Mouse (Mus musculus) erythroblast, embryonic 14.5 days (primary cell): ENCODE measurements around the gene Abhd17b. TPM values are rescaled to one million over a fixed set of nuclear protein-coding genes. Genes with fewer than 3 reads are reported as not detected.
"Not testable (repeated sequence)": the region's sequence is repeated elsewhere in the genome, so short reads cannot be mapped to it uniquely, and the experiment has no call there.

Experiments
- H3K27me3 ChIP-seq: 2 replicates; pipeline ENCODE4 v1.6.1; 2012; ENCODE audit warnings: inconsistent platforms; ENCODE audit not compliant: control insufficient read depth
- H3K36me3 ChIP-seq: 2 replicates; pipeline ENCODE4 v1.6.1; 2012; ENCODE audit warnings: mild to moderate bottlenecking, inconsistent platforms; ENCODE audit not compliant: control insufficient read depth
- H3K4me1 ChIP-seq: 2 replicates; pipeline ENCODE4 v1.6.1; 2012; ENCODE audit warnings: inconsistent platforms; ENCODE audit not compliant: control insufficient read depth
- H3K4me3 ChIP-seq: replicated peaks from 2 replicates; pipeline ENCODE3; 2012; ENCODE audit warnings: moderate library complexity, mild to moderate bottlenecking, inconsistent platforms
- H3K9me3 ChIP-seq: 2 replicates; pipeline ENCODE4 v1.6.1; 2012; ENCODE audit warnings: low read length, inconsistent platforms, mixed read lengths; ENCODE audit not compliant: control insufficient read depth
- GATA1 ChIP-seq: IDR thresholded peaks from 2 replicates; pipeline ENCODE4 v1.6.1; 2012; ENCODE audit warnings: low read length, inconsistent platforms, mixed read lengths
- TAL1 ChIP-seq: IDR thresholded peaks from 3 replicates; pipeline ENCODE4 v1.6.1; 2012; ENCODE audit warnings: low read length, inconsistent platforms, mixed read lengths
- polyA plus RNA-seq: library from polyadenylated mRNA; stranded (reverse); fragments of >175 nt; gene quantifications from 2 replicates; pipeline ENCODE4 v1.2.3, GENCODE M21; 2012

Abhd17b gene
- polyA plus RNA-seq, 1 experiment, result 0.05 TPM

DNA sequence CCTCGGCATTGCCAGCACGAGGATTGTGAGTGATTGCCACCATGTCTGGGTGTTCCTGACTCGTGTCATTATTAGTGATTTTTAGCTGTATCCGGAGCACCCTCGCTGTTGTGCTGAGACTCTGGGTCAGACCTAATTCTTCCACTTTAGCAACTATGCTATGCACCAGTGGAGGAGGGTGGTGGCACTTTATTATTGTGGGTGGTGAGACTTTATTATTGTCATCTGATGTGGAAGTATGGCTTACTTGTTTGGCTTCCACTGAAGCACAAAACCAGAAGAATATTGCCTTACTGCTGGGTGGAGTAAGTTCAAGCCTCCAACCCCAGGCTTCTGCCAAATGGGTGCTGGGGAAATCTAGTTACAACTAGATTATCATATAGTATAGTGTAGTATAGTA, 68.0 kb downstream of the Abhd17b start:
- no peaks in the 10 kb centered on the region for H3K27me3 ChIP-seq
- H3K9me3 ChIP-seq, result no peaks in the 10 kb centered on the region
- no peak overlapping the region for H3K4me3 ChIP-seq
- H3K4me1 ChIP-seq, result no peaks in the 10 kb centered on the region
- no peak for TF ChIP-seq GATA1
- TF ChIP-seq TAL1, result no peak
- H3K36me3 ChIP-seq, result no peaks in the 10 kb centered on the region

DNA sequence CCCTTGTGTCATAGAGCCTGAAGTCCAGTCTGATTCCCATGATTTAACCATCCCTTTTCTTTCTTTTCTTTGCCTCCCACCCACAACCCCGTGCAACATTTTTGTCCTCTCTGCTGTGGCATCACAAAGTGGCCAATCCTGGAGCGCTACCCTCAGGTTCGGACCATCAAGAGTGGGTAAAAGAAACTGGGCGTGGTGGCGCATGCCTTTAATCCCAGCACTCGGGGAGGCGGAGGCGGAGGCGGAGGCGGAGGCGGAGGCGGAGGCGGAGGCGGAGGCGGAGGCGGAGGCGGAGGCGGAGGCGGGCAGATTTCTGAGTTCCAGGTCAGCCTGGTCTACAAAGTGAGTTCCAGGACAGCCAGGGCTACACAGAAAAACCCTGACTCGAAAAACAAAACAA, 70.3 kb downstream of the Abhd17b start:
- not testable (repeated sequence) for H3K4me3 ChIP-seq, H3K4me1 ChIP-seq

DNA sequence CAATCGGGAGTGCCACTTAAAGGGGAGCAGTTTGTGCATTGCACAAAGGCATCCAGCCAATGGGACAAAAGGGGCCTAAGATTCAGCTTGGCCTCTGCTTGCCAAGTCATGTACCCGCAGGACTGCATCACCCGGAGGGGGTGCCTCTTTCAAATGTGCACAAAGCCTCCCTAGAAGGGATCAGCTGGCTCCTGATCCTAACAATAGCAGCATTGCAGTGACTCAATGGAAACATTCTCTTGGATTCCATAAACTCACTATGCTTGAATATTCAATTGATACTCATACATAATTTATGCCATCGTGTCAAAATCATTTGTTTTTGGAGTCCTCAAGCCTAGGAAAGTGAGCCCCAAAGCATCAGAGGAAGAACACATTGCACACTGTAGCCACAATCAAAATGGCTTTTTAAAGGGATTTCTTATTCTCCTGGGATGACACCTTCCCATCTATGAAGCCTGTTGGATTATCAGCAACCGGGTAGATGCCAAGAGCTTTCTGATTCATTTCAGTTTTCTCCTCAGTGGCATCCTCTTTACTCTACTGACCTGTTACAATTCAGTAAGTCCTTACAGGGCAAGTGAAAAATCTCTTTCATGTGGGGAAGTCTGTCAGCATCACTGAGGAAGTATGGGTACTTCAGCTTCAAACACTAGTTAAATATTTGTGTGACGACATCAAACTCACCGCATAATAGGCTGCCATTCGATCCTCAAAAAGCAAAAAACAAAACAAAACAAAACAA, 71.1 kb downstream of the Abhd17b start:
- TF ChIP-seq TAL1, result no peak
- TF ChIP-seq GATA1, result no peak
- no peaks in the 10 kb centered on the region for H3K4me1 ChIP-seq
- no peaks in the 10 kb centered on the region for H3K27me3 ChIP-seq
- no peak overlapping the region for H3K4me3 ChIP-seq
- no peaks in the 10 kb centered on the region for H3K9me3 ChIP-seq
- H3K36me3 ChIP-seq, result no peaks in the 10 kb centered on the region

More for the DNA sequence above, 70.3 kb downstream of the Abhd17b start:
- not testable (repeated sequence) for H3K9me3 ChIP-seq, H3K36me3 ChIP-seq, H3K27me3 ChIP-seq

DNA sequence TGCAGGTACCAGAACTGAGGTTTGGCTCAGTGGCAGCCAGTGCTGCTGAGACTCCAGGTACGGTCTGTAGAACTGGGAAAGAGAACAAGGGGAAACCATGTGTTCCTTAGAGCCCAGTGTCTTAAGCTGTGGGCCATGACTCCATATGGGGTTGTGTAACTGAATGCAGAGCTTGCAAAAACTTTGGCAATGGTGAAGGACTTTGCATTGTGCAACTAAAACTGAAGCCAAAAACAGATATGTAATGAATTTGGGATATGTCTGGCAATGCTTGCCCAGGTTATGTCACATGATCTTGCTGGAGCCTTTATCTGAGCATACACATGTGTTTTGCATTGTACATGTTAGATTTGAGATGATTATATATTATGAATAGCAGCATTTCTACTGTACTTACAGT, 72.2 kb downstream of the Abhd17b start:
- Histone ChIP-seq H3K27me3 (no peaks in the 10 kb centered on the region), H3K36me3 (no peaks in the 10 kb centered on the region), H3K4me1 (no peaks in the 10 kb centered on the region), H3K9me3 (no peaks in the 10 kb centered on the region), H3K4me3 (no peak overlapping the region)
- no peak for TF ChIP-seq GATA1

DNA sequence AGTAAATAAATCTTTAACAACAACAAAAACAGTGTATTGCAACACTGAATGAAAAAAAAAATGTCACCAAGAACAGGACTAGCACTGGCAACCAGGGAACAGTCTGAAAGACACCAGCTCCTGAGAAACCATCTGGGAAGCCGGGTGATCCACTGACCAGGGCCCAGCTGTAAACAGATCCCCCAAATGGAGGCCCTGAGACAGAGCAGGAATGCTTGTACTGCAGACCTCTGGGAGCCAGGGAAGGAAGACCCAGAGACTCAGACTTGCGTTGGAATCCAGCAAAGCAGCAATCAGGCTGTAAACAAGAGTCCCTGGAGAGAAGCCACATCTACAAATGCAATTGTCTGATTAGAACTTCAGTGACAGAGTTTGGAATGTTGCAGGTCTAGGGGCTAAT, 74.1 kb downstream of the Abhd17b start:
- TF ChIP-seq TAL1 (no peak), GATA1 (no peak)
- H3K27me3 ChIP-seq, result no peaks in the 10 kb centered on the region
- no peaks in the 10 kb centered on the region for H3K4me1 ChIP-seq
- H3K9me3 ChIP-seq, result no peaks in the 10 kb centered on the region
- H3K4me3 ChIP-seq, result no peak overlapping the region
- no peaks in the 10 kb centered on the region for H3K36me3 ChIP-seq

DNA sequence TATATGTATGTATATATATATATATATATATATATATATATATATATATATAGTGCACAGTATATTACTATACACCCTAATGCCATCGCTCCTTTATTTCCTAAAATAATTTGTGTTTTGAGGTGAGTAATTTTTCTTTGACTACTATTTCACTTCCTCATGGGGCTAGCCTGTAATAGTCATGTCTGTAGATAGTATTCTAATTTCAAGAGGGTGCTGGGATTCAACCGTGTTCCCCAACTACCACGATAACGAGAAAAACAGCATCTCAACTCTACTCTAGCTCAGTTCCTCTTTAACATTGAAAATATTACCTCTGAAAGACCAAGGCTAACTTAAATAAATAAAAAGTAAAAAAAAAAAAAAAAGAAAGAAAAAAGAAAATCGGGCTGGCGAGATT, 75.4 kb downstream of the Abhd17b start:
- Histone ChIP-seq H3K4me3 (no peak overlapping the region), H3K9me3 (no peaks in the 10 kb centered on the region), H3K27me3 (no peaks in the 10 kb centered on the region), H3K4me1 (no peaks in the 10 kb centered on the region), H3K36me3 (no peaks in the 10 kb centered on the region)
- TF ChIP-seq GATA1 (no peak), TAL1 (no peak)

DNA sequence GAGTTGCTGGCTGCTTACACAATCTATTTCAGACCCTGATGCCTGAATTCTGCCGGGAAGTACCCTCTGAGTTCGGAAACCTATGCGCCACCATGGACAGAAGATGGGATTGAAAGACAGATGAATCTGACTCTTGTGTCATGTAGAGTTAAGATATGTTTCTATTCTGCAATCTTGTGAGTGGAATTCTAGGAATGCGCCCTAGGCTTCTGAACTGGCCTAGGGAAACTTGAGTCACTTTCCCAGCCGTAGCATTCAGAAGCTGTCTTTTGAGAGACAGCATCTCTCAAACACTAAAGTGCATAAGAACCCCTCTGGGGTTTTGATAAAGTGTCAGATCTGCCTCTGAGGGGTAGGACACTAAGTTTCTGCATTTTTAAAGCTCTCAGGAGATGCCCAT, 78.9 kb downstream of the Abhd17b start:
- H3K9me3 ChIP-seq, result no peaks in the 10 kb centered on the region
- H3K4me3 ChIP-seq, result no peak overlapping the region
- H3K4me1 ChIP-seq, result no peaks in the 10 kb centered on the region
- H3K36me3 ChIP-seq, result no peaks in the 10 kb centered on the region
- no peaks in the 10 kb centered on the region for H3K27me3 ChIP-seq
- TF ChIP-seq TAL1 (no peak), GATA1 (no peak)

DNA sequence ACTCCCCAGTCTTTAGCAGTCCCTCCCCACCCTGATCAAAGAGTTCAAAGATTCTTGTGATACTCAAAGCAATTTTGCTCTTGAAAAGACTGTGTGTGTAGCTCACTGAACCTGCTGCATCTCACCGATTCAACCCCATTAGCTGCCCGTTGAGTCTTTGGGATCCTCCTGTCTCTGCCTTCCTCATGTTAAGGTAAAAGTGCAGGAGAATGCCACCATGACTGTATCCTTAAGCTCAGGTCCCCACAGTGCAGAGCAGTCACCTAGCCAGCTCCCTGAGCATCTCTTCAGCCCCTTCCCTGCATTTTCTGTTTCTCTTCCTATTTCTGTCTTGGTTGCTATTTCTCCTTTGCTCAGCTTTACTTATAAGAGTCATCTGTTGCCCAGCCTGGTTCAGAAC, 80.2 kb downstream of the Abhd17b start:
- peaks cover 2% of the 10 kb centered on the region; the same call in 1 of the 2 replicates for H3K4me1 ChIP-seq
- H3K27me3 ChIP-seq, result no peaks in the 10 kb centered on the region
- TF ChIP-seq TAL1, result no peak
- no peak for TF ChIP-seq GATA1
- H3K4me3 ChIP-seq, result no peak overlapping the region
- H3K9me3 ChIP-seq, result no peaks in the 10 kb centered on the region
- H3K36me3 ChIP-seq, result no peaks in the 10 kb centered on the region

DNA sequence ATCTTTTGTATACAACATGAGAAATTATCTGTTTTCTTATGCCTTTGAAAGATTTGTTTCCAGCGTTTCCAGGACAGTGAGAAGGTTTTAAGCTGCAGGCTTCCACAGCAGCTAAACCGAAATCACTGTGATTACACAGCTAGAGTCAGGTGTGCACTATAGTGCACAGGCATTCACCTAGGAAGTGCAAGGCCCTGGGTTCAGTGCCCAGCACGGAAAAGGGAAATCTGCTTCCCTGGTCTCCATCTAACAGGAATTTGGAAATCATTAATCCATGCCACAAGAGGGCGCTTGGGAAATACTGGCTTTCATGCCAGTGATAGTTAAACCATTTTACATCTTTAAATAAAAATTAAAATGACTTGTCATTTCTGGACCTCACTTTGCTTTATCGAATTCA, 81.1 kb downstream of the Abhd17b start:
- no peak overlapping the region for H3K4me3 ChIP-seq
- no peaks in the 10 kb centered on the region for H3K36me3 ChIP-seq
- H3K27me3 ChIP-seq, result no peaks in the 10 kb centered on the region
- no peaks in the 10 kb centered on the region for H3K9me3 ChIP-seq
- peaks cover 3% of the 10 kb centered on the region; the same call in 1 of the 2 replicates for H3K4me1 ChIP-seq
- no peak for TF ChIP-seq GATA1

Other genes starting within 250 kb of the Abhd17b start
- 0.02 TPM in 1 of 2 replicates, not detected in the other for gene Gda, start 179.7 kb upstream of the Abhd17b start, polyA plus RNA-seq
- 0.02 and 0.09 TPM in 2 replicates for gene 1110059E24Rik, start 209 bp upstream of the Abhd17b start, polyA plus RNA-seq
- 0.04 and 0.05 TPM in 2 replicates for gene Cemip2, start 125.2 kb downstream of the Abhd17b start, polyA plus RNA-seq